9 mouse cellular contexts compared by ENCODE assay signal in the genomic region with DNA sequence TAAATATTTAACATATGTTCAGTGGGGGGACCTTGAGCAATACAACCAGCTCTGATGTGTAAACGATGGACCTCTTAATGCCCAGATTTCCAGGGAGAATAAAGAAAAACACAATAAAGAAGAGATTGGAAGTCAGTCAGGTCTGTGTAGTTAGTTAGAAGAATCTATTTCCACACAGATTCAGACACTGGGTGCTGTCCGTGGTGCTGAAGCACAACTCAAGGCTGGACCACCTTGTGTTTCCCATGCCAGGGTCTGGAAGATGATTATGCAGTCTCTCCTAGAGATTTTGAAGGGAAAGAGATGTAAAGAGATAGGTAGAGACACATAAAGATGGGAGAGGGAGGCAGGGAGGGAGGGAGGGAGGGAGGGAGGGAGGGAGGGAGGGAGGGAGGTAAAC.
DNase-seq lines count a peak whose midpoint lies in the region; TF ChIP-seq lines count a peak whose summit lies in the region.
"Had no signal": no experiment of that assay in that cellular context is flagged by ENCODE, and none has a peak within 500 bp of the region (broad histone marks: within the 10 kb centered on the region; RNA-seq: fewer than 3 reads in every experiment).

No protein-coding gene starts in this region.

- DNase-seq in gastrocnemius, adult 2 months, result peak; percentile 34
- no peak for DNase-seq in gastrocnemius, postnatal 36 days
- DNase-seq in right cerebral cortex, postnatal 4 days, result peak; percentile 41
- no peak for DNase-seq in right cerebral cortex, postnatal 25 days
- DNase-seq in induced T-regulatory cell, adult 2 months (ENCODE audit: low read depth), result peak; percentile 23
- peak; percentile 85 for DNase-seq in testis, postnatal 10 days (ENCODE audit: low spot score)
- no peak for DNase-seq in layer of hippocampus, adult 8-10 months (ENCODE audit: low spot score in 2 of 2)
- DNase-seq in left cerebral cortex, adult 9 months (ENCODE audit: low spot score in 2 of 2), result no peak

- H3K4me3 ChIP-seq in gastrocnemius, adult 2 months, result no peak overlapping the region
- H3K4me3 ChIP-seq: stomach, embryonic 15.5 days had no signal

- H3K27ac ChIP-seq in gastrocnemius, adult 2 months, result no peak overlapping the region
- H3K27ac ChIP-seq: stomach, embryonic 15.5 days had no signal

- intact Hi-C loops in gastrocnemius, adult 2 months (cut with DNase I), result no loop called here
- intact Hi-C loops in gastrocnemius, postnatal 36 days (cut with DNase I), result no loop called here

- TF ChIP-seq CTCF in gastrocnemius, adult 2 months (IDR thresholded peaks at IDR 0.05), result no peak

Comparison
In these comparisons a context has a peak if more than half of its experiments do, and no peak if none do; other contexts are left out.
1. DNase-seq: peak in gastrocnemius, adult 2 months (single experiment), right cerebral cortex, postnatal 4 days (single experiment), induced T-regulatory cell, adult 2 months (single experiment) and testis, postnatal 10 days (single experiment); none in gastrocnemius, postnatal 36 days (0 of 2), right cerebral cortex, postnatal 25 days (single experiment), layer of hippocampus, adult 8-10 months (0 of 2) and left cerebral cortex, adult 9 months (0 of 2).